Mouse (Mus musculus): ENCODE measurements at regions not wholly inside any gene's neighbourhood (a gene's known extent, or its start where the extent isn't known, plus 50 kb on each side); places are given as distances from the start of the nearest gene placed in this dataset.

GRCm38 (mm10) chr16:71944846-71945245 is 363.3 kb upstream of the Robo1 start:
- TF ChIP-seq CTCF (IDR thresholded peaks at IDR 0.05) = no peak
- no peak for TF ChIP-seq EP300 (IDR thresholded peaks at IDR 0.05)

Measured in lung, postnatal 0 days (tissue).